Mouse (Mus musculus) stomach, postnatal 0 days (tissue): Measurements from ENCODE around the gene Ston2. TPM values are rescaled to one million over a fixed set of nuclear protein-coding genes. Genes with fewer than 3 reads are reported as not detected.

Source experiments
- ATAC-seq: fragments of 200-750 bp; cut with Nextera tagmentation; 2 replicates; pipeline ENCODE4 v1.8.0; 2017; ENCODE audit not compliant: low FRiP score, low TSS enrichment
- DNase-seq: peaks from one replicate; pipeline ENCODE4 v3.0.0-alpha.2; 2016; ENCODE audit warnings: low spot score
- H3K27ac ChIP-seq: fragments of 300-500 bp; sonication (generic); replicated peaks from 2 replicates; pipeline ENCODE4 v1.5.1; 2014; ENCODE audit warnings: mild to moderate bottlenecking, control low read depth
- H3K27me3 ChIP-seq: fragments of 300-500 bp; sonication (generic); 2 replicates; pipeline ENCODE4 v1.6.1; 2014; ENCODE audit warnings: low read length; ENCODE audit not compliant: control insufficient read depth, insufficient read depth
- H3K36me3 ChIP-seq: fragments of 300-500 bp; sonication (generic); 2 replicates; pipeline ENCODE4 v1.6.1; 2014; ENCODE audit warnings: low read length, mixed read lengths; ENCODE audit not compliant: control insufficient read depth, insufficient read depth
- H3K4me1 ChIP-seq: fragments of 300-500 bp; sonication (generic); replicated peaks from 2 replicates; pipeline ENCODE4 v1.6.1; 2014; ENCODE audit warnings: antibody characterized with exemption; ENCODE audit not compliant: control insufficient read depth, insufficient read depth
- H3K4me2 ChIP-seq: fragments of 300-500 bp; sonication (generic); replicated peaks from 2 replicates; pipeline ENCODE4 v1.6.1; 2014; ENCODE audit warnings: low read depth, mild to moderate bottlenecking, control low read depth, moderate library complexity
- H3K4me3 ChIP-seq: fragments of 300-500 bp; sonication (generic); 2 replicates; pipeline ENCODE4 v1.5.1; 2014; ENCODE audit warnings: low read depth, low read length, control low read depth
- H3K9ac ChIP-seq: fragments of 300-500 bp; sonication (generic); 2 replicates; pipeline ENCODE4 v1.6.1; 2014; ENCODE audit warnings: mild to moderate bottlenecking, low read length, control low read depth, mixed read lengths
- H3K9me3 ChIP-seq: fragments of 300-500 bp; sonication (generic); 2 replicates; pipeline ENCODE4 v1.6.1; 2016; ENCODE audit warnings: low read length; ENCODE audit not compliant: control insufficient read depth
- CTCF ChIP-seq: IDR thresholded peaks from 2 replicates; pipeline ENCODE4 v1.5.1; 2016; ENCODE audit warnings: antibody characterized with exemption, low read depth, mild to moderate bottlenecking, moderate library complexity
- EP300 ChIP-seq: optimal IDR thresholded peaks from 2 replicates; pipeline ENCODE3; 2016; ENCODE audit warnings: antibody characterized with exemption
- WGBS: fragments of 180-500 bp; shearing (Covaris S2); extraction: QIAGEN DNeasy Blood & Tissue Kit; methylation state at CpG from one replicate; pipeline ENCODE4 v1.1.7; 2014; 5-methylcytosine and 5-hydroxymethylcytosine counted together
- polyA plus RNA-seq: library from polyadenylated mRNA; unstranded; fragments of >200 nt; fragmentation: Nextera tagmentation; extraction: Ambion mirVana; gene quantifications from 2 replicates; pipeline ENCODE4 v1.2.1, GENCODE M21; 2015

Gene Ston2
- polyA plus RNA-seq, 1 experiment from 2014 or later, result 5.5 TPM

GRCm38 (mm10) chr12:91726202-91726601 lies 62.0 kb downstream of the Ston2 start:
- no peak overlapping the region for H3K9ac ChIP-seq
- no peak for DNase-seq
- no peak for ATAC-seq
- H3K27ac ChIP-seq, result no peak overlapping the region
- no peaks in the 10 kb centered on the region for H3K9me3 ChIP-seq
- H3K27me3 ChIP-seq, result no peaks in the 10 kb centered on the region
- no peaks in the 10 kb centered on the region for H3K4me1 ChIP-seq
- no peaks in the 10 kb centered on the region for H3K36me3 ChIP-seq
- 84% methylated on average over 7 of the region's 7 CpGs for WGBS
- TF ChIP-seq CTCF, result no peak
- no peak for TF ChIP-seq EP300
- no peak overlapping the region for H3K4me2 ChIP-seq
- H3K4me3 ChIP-seq, result no peak overlapping the region

GRCm38 (mm10) chr12:91723912-91724311 lies 64.3 kb downstream of the Ston2 start:
- no peak overlapping the region for H3K4me3 ChIP-seq
- no peak for TF ChIP-seq CTCF
- no peak for TF ChIP-seq EP300
- H3K4me1 ChIP-seq, result no peaks in the 10 kb centered on the region
- H3K27me3 ChIP-seq, result no peaks in the 10 kb centered on the region
- ATAC-seq (no peak), DNase-seq (no peak)
- no peak overlapping the region for H3K4me2 ChIP-seq
- no peaks in the 10 kb centered on the region for H3K36me3 ChIP-seq
- H3K27ac ChIP-seq, result no peak overlapping the region
- WGBS, result 82% methylated on average over 6 of the region's 6 CpGs
- H3K9me3 ChIP-seq, result no peaks in the 10 kb centered on the region
- no peak overlapping the region for H3K9ac ChIP-seq

- no peaks in the 10 kb centered on the region for H3K27me3 ChIP-seq
- H3K9me3 ChIP-seq, result no peaks in the 10 kb centered on the region
- no peaks in the 10 kb centered on the region for H3K36me3 ChIP-seq
- H3K4me2 ChIP-seq, result no peak overlapping the region
- no peaks in the 10 kb centered on the region for H3K4me1 ChIP-seq
- no peak overlapping the region for H3K27ac ChIP-seq
- H3K4me3 ChIP-seq, result no peak overlapping the region
- no peak overlapping the region for H3K9ac ChIP-seq
- no peak for TF ChIP-seq EP300
- no peak for TF ChIP-seq CTCF
- WGBS, result 71% methylated on average over 7 of the region's 7 CpGs
- ATAC-seq (no peak), DNase-seq (no peak)
Measured at GRCm38 (mm10) chr12:91719134-91719533, 69.1 kb downstream of the Ston2 start.

DNA sequence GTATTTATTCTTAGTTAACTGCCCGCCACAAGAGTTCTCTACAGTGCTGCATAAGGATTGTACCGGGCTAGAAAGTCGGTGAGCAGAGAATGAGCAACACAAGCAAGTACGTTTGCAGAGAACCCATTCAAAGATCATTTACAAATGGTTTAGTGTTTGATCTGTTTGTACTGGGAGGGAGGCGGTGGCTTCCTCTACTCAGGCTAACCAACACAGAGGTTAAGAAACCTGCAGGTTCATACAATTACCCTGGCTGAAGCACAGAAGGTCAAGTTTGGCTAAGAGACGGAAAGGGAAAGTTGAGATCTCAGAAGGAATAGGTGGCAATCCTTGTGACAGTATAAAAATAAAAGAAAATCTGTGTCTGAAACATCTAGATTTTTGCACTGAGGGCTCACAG lies 72.5 kb downstream of the Ston2 start:
- no peak overlapping the region for H3K4me2 ChIP-seq
- H3K4me3 ChIP-seq, result no peak overlapping the region
- 49% methylated on average over 6 of the region's 6 CpGs for WGBS
- no peaks in the 10 kb centered on the region for H3K27me3 ChIP-seq
- no peak for TF ChIP-seq CTCF
- no peak for TF ChIP-seq EP300
- no peak overlapping the region for H3K9ac ChIP-seq
- no peak overlapping the region for H3K27ac ChIP-seq
- DNase-seq, result no peak
- peak; percentile 47; the same call in 1 of the 2 replicates for ATAC-seq
- no peaks in the 10 kb centered on the region for H3K9me3 ChIP-seq
- no peaks in the 10 kb centered on the region for H3K36me3 ChIP-seq
- no peaks in the 10 kb centered on the region for H3K4me1 ChIP-seq

DNA sequence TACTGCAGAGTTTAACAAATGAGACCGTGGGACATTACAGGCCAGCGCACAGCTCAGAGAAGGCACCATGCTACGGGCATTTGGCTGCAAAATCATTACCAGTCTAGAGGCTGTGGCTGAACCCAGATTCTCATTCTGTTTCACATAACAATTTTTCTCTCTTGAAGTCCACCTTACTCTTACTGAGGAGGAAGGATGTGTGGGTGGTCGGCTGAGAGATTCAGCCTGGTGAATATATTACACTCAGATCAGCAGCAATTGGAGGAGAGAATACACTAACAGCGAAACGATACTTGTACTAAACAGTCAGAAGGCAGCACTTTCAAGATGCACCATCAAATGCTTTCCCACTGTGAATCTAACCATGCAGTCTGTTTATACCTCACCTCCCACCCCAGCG lies 74.8 kb downstream of the Ston2 start:
- no peak for TF ChIP-seq EP300
- TF ChIP-seq CTCF, result no peak
- Histone ChIP-seq H3K9me3 (no peaks in the 10 kb centered on the region), H3K4me2 (no peak overlapping the region), H3K4me1 (no peaks in the 10 kb centered on the region), H3K27ac (no peak overlapping the region), H3K27me3 (no peaks in the 10 kb centered on the region), H3K4me3 (no peak overlapping the region), H3K9ac (no peak overlapping the region), H3K36me3 (no peaks in the 10 kb centered on the region)
- WGBS, result 87% methylated on average over 7 of the region's 7 CpGs
- DNase-seq, result no peak
- ATAC-seq, result no peak

DNA sequence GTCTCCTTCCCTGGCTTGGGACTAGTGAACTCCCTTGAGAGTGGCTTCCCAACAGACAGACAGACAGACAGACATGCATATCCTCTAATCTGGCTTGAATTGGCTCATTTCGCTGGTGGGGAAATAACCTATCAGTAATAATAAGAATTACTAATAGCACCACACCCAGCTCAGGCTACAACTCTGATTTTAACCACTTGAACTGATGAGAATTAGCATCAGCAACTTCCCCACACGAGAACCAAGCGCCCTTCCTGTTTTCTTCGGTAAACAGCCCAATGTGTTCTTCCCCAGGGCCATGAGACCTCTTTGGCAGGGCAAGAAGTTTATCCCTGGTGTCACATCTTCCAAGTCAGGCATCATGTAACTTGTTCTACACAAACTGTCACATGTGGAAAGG lies 76.5 kb downstream of the Ston2 start:
- no peak for ATAC-seq
- H3K27ac ChIP-seq, result no peak overlapping the region
- WGBS, result 80% methylated on average over 4 of the region's 4 CpGs

More for the DNA sequence above, 76.5 kb downstream of the Ston2 start:
- H3K36me3 ChIP-seq, result no peaks in the 10 kb centered on the region
- H3K4me1 ChIP-seq, result no peaks in the 10 kb centered on the region
- TF ChIP-seq CTCF (no peak), EP300 (no peak)
- no peak overlapping the region for H3K4me2 ChIP-seq
- DNase-seq, result no peak
- H3K9me3 ChIP-seq, result no peaks in the 10 kb centered on the region
- no peak overlapping the region for H3K9ac ChIP-seq
- no peak overlapping the region for H3K4me3 ChIP-seq
- H3K27me3 ChIP-seq, result no peaks in the 10 kb centered on the region
